Mouse (Mus musculus) colon, adult 2 months (tissue): Measurements from ENCODE around the gene Olfr17. TPM values are rescaled to one million over a fixed set of nuclear protein-coding genes. Genes with fewer than 3 reads are reported as not detected.

Experiments used
- polyA plus RNA-seq: library from polyadenylated mRNA; depleted of rRNA; stranded (reverse); fragments of >200 nt; gene quantifications from 2 replicates; pipeline ENCODE4 v1.2.3, GENCODE M21; 2012; rRNA removed

Gene Olfr17
- polyA plus RNA-seq, result not detected in 2 replicates

GRCm38 (mm10) chr7:107092920-107093319 is at the start of gene Olfr17:
TSS of gene Olfr17 (plus strand) at chr7:107093220.

DNA sequence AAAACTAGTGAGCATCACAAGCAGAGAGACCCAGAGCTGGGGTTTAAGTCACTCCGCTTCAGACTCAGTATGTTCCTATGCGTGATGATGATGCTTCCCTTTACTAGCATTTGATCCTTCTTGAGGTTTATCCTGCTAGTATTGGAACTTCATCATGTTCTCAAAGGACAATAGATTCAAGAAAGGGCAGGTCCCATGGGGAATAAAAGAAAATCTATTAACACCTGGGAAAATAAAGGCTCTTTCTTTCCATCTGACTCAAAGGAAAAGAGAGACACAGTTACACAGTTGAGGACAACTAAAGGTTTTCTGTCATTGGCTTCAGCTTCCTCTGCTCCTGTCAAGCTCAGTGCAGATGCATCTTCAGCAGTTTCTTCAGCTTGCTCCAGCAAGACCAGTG is 22.3 kb upstream of the Olfr17 start, which contains the start of gene Olfr714:
TSS of gene Olfr714 (plus strand) at position 301 of the 400 bp plus-strand sequence.

DNA sequence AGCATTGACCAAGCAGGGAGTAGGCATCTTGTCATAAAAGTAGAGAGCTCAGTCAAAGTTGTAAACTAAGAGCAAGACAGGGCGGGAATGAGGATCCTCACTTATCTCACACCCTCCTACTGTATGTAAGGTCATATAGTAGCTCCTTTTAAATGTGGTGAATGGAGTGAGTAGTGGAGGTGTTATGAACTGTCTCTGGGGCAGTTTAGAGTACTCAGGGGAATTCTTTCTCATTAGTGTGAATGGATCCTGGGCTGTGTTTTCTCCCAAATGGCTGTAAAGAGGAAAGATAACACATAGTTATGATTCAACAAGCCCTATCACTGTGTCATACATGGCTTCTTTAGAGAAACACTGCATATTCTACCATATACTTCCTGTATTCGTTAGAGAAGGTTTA is 17.2 kb downstream of the Olfr17 start, which contains the start of gene Olfr715b:
TSS of gene Olfr715b (minus strand) at position 101 of the 400 bp plus-strand sequence.

DNA sequence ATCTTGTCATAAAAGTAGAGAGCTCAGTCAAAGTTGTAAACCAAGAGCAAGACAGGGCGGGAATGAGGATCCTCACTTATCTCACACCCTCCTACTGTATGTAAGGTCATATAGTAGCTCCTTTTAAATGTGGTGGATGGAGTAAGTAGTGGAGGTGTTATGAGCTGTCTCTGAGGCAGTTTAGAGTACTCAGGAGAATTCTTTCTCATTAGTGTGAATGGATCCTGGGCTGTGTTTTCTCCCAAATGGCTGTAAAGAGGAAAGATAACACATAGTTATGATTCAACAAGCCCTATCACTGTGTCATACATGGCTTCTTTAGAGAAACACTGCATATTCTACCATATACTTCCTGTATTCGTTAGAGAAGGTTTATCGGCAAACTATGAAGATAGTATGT is 38.0 kb downstream of the Olfr17 start, which contains the start of gene Olfr715:
TSS of gene Olfr715 (minus strand) at position 101 of the 400 bp plus-strand sequence.

DNA sequence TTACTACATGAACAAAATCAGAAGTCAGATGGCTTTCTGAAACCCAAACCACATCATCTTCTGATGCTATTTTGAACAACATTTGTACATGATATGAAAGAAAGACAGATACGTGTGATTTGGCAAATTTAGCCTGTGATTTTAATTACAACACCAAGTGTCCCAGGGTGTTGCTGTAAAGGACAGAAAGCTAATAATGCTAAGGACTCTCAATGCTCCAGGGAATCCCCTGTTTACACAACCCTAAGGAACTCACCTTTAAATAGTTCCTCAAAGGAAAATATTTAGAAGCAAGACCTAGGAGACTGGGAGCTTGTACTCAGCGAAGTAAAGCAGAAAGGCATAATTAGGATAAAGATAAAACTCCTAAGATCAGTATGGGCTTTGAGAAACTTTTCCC is 45.0 kb downstream of the Olfr17 start, which contains the start of gene Olfr716:
TSS of gene Olfr716 (plus strand) at position 301 of the 400 bp plus-strand sequence.

Other genes with a start within 250 kb of the Olfr17 start
- not detected in 2 replicates for gene Olfr703, start 249.9 kb upstream of the Olfr17 start, polyA plus RNA-seq
- gene Olfr704, start 230.0 kb upstream of the Olfr17 start, polyA plus RNA-seq, result not detected in 2 replicates
- not detected in 2 replicates for gene Olfr705, start 216.3 kb upstream of the Olfr17 start, polyA plus RNA-seq
- not detected in 2 replicates for gene Olfr706, start 205.1 kb upstream of the Olfr17 start, polyA plus RNA-seq
- gene Olfr707, start 192.0 kb upstream of the Olfr17 start, polyA plus RNA-seq, result not detected in 2 replicates
- not detected in 2 replicates for gene Olfr1532-ps1, start 185.2 kb upstream of the Olfr17 start, polyA plus RNA-seq
- gene Olfr709-ps1, start 161.0 kb upstream of the Olfr17 start, polyA plus RNA-seq, result not detected in 2 replicates
- gene Olfr710, start 144.9 kb upstream of the Olfr17 start, polyA plus RNA-seq, result not detected in 2 replicates
- gene Olfr6, start 129.3 kb upstream of the Olfr17 start, polyA plus RNA-seq, result not detected in 2 replicates
- gene Olfr711, start 117.8 kb upstream of the Olfr17 start, polyA plus RNA-seq, result not detected in 2 replicates
- not detected in 2 replicates for gene Olfr2, start 87.1 kb upstream of the Olfr17 start, polyA plus RNA-seq
- gene Olfr713, start 62.0 kb upstream of the Olfr17 start, polyA plus RNA-seq, result not detected in 2 replicates
- not detected in 2 replicates for gene Olfr714, start 22.2 kb upstream of the Olfr17 start, polyA plus RNA-seq
- not detected in 2 replicates for gene Olfr715b, start 17.1 kb downstream of the Olfr17 start, polyA plus RNA-seq
- gene Olfr715, start 37.9 kb downstream of the Olfr17 start, polyA plus RNA-seq, result not detected in 2 replicates
- not detected in 2 replicates for gene Olfr716, start 45.1 kb downstream of the Olfr17 start, polyA plus RNA-seq
- not detected in 2 replicates for gene Nlrp14, start 73.8 kb downstream of the Olfr17 start, polyA plus RNA-seq
- not detected in 2 replicates for gene Rbmxl2, start 116.2 kb downstream of the Olfr17 start, polyA plus RNA-seq